Mouse (Mus musculus): ENCODE results near the gene Nsmce4a. TPM values are rescaled to one million over a fixed set of nuclear protein-coding genes. Genes with fewer than 3 reads are reported as not detected.

Gene Nsmce4a
- total RNA-seq, 2 experiments from 2014 or later = 60.1 to 72.7 TPM

GRCm38 (mm10) chr7:130578066-130578465 lies 5.1 kb upstream of the Nsmce4a start:
- DNase-seq = no peak

GRCm38 (mm10) chr7:130577388-130578003 lies 4.6 kb upstream of the Nsmce4a start, which contains the start of gene Tacc2:
TSS of gene Tacc2 (plus strand) at chr7:130577438.
- DNase-seq = no peak

- DNase-seq = peak; percentile 61
Measured at GRCm38 (mm10) chr7:130576981-130577380, 4.1 kb upstream of the Nsmce4a start.

GRCm38 (mm10) chr7:130574211-130574991 lies 1.5 kb upstream of the Nsmce4a start:
- peak; percentile 23 for DNase-seq

GRCm38 (mm10) chr7:130573746-130574145 lies 828 bp upstream of the Nsmce4a start:
- no peak for DNase-seq

- no peak for DNase-seq
Measured at GRCm38 (mm10) chr7:130570472-130570871, 2.4 kb downstream of the Nsmce4a start.

- peak; percentile 52 for DNase-seq
Measured at GRCm38 (mm10) chr7:130568783-130569436, 4.0 kb downstream of the Nsmce4a start.

GRCm38 (mm10) chr7:130564596-130564995 lies 8.3 kb downstream of the Nsmce4a start:
- DNase-seq = no peak

GRCm38 (mm10) chr7:130563880-130564279 lies 9.0 kb downstream of the Nsmce4a start:
- no peak for DNase-seq

GRCm38 (mm10) chr7:130563276-130563675 lies 9.6 kb downstream of the Nsmce4a start:
- DNase-seq = no peak

GRCm38 (mm10) chr7:130560933-130561332 lies 12.0 kb downstream of the Nsmce4a start:
- DNase-seq = no peak

- no peak for DNase-seq
Measured at GRCm38 (mm10) chr7:130558592-130558991, 14.3 kb downstream of the Nsmce4a start.

GRCm38 (mm10) chr7:130555597-130555996 lies 17.3 kb downstream of the Nsmce4a start:
- DNase-seq = no peak

- no peak for DNase-seq
Measured at GRCm38 (mm10) chr7:130553321-130553720, 19.6 kb downstream of the Nsmce4a start.

- no peak for DNase-seq
Measured at GRCm38 (mm10) chr7:130552780-130553179, 20.1 kb downstream of the Nsmce4a start.

GRCm38 (mm10) chr7:130547635-130548175 lies 25.2 kb downstream of the Nsmce4a start:
- no peak for DNase-seq

GRCm38 (mm10) chr7:130546791-130547484 lies 26.0 kb downstream of the Nsmce4a start:
- peak; percentile 96 for DNase-seq

GRCm38 (mm10) chr7:130546421-130546790 lies 26.5 kb downstream of the Nsmce4a start:
- DNase-seq = no peak

- DNase-seq = no peak
Measured at GRCm38 (mm10) chr7:130545893-130546292, 27.0 kb downstream of the Nsmce4a start.

GRCm38 (mm10) chr7:130545401-130545800 lies 27.5 kb downstream of the Nsmce4a start:
- DNase-seq = no peak

GRCm38 (mm10) chr7:130543181-130543580 lies 29.7 kb downstream of the Nsmce4a start:
- DNase-seq = no peak

- no peak for DNase-seq
Measured at GRCm38 (mm10) chr7:130540176-130540575, 32.7 kb downstream of the Nsmce4a start.

Data from adrenal gland, postnatal 10 days (tissue).